Mouse (Mus musculus): ENCODE results near the gene Nat10. TPM values are rescaled to one million over a fixed set of nuclear protein-coding genes. Genes with fewer than 3 reads are reported as not detected.

Gene Nat10
- polyA plus RNA-seq, 1 experiment = 35.5 TPM

GRCm38 (mm10) chr2:103681149-103681548, 79.9 kb downstream of the Nat10 start:
- no peak overlapping the region for H3K4me3 ChIP-seq (ENCODE audit: extremely low read depth, insufficient read depth, insufficient read length)
- DNase-seq (ENCODE audit: low read depth in 1 of 2, low spot score in 2 of 2) = no peak
- no peaks in the 10 kb centered on the region for H3K36me3 ChIP-seq (ENCODE audit: control insufficient read depth, insufficient read depth, low read length)
- TF ChIP-seq POLR2A (IDR thresholded peaks at IDR 0.05; ENCODE audit: low read depth, low read length) (no peak), CTCF (IDR thresholded peaks at IDR 0.05; ENCODE audit: extremely low read depth, insufficient read depth, insufficient read length, insufficient replicate concordance) (no peak)
- peaks cover 47% of the 10 kb centered on the region for H3K4me1 ChIP-seq (ENCODE audit: control insufficient read depth, insufficient read depth, insufficient read length)
- H3K27me3 ChIP-seq (ENCODE audit: control insufficient read depth, insufficient read depth, low read length) = no peaks in the 10 kb centered on the region
- peak overlapping the region; percentile 67 for H3K27ac ChIP-seq (ENCODE audit: insufficient read depth, low read length)
- 70% methylated on average over 5 of the region's 5 CpGs for WGBS

DNA sequence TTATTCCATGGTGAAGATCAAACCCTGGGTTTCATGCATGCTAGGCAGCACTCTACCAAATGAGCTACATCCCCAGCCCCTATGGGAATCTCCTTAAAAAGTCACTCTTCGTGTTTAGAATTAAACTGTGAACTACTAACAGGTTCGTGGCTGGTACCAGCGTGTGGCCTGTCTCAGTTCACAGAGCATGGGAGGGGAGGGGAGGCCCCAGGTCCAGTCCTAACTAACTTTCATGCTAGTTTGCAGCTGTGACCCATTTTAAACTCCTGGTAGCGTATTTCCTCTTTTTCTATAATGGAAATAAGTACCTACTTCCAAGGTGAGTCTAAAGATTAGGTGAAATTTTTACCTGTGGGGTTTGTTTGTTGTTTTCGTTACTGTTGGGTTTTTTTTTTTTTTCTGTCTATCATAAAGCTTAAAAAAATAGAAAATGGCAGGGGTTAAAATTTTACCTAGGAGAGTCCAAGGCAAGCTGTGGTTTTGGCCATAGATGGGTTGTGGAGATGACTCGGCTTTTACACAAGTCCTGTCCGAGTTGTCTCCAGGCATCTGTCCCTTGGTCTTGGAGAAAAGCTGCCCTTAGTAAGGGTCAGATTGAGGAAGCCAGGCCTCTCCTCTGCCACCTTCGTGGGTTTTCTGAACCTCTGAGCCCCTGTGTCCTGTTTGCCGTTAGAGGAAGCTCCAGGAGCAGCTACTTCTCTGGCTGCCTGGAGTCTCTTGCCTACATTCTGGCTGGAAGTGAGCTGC, 80.5 kb downstream of the Nat10 start:
- 27% methylated on average over 9 of the region's 9 CpGs for WGBS
- Histone ChIP-seq H3K27ac (ENCODE audit: insufficient read depth, low read length) (peak overlapping the region; percentile 67), H3K27me3 (ENCODE audit: control insufficient read depth, insufficient read depth, low read length) (no peaks in the 10 kb centered on the region), H3K36me3 (ENCODE audit: control insufficient read depth, insufficient read depth, low read length) (no peaks in the 10 kb centered on the region), H3K4me1 (ENCODE audit: control insufficient read depth, insufficient read depth, insufficient read length) (peaks cover 46% of the 10 kb centered on the region), H3K4me3 (ENCODE audit: extremely low read depth, insufficient read depth, insufficient read length) (no peak overlapping the region)
- TF ChIP-seq CTCF (IDR thresholded peaks at IDR 0.05; ENCODE audit: extremely low read depth, insufficient read depth, insufficient read length, insufficient replicate concordance) = no peak
- no peak for TF ChIP-seq POLR2A (IDR thresholded peaks at IDR 0.05; ENCODE audit: low read depth, low read length)
- DNase-seq (ENCODE audit: low read depth in 1 of 2, low spot score in 2 of 2) = peak in 1 of 2 experiments; percentile 35

DNA sequence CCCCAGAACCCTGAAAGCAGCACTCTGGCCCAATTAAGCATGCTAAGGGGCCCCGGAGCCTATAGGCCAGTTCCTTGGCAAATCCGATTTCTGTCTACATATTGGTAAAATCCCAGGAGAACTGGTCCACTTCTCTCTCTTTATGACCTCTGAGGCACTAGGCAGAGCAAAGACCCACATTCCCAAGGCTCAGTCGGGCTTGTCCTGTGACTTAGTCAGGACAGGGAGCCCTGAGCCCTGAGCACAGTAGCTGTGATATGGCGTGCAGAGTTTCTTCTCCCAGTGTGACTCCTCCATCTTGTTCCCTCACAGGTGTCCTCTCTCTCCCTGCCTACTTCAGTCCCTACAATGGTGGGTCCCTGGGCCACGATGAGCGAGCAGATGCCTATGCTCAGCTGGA, 82.6 kb downstream of the Nat10 start:
- no peak for TF ChIP-seq POLR2A (IDR thresholded peaks at IDR 0.05; ENCODE audit: low read depth, low read length)
- TF ChIP-seq CTCF (IDR thresholded peaks at IDR 0.05; ENCODE audit: extremely low read depth, insufficient read depth, insufficient read length, insufficient replicate concordance) = no peak
- Histone ChIP-seq H3K36me3 (ENCODE audit: control insufficient read depth, insufficient read depth, low read length) (no peaks in the 10 kb centered on the region), H3K4me1 (ENCODE audit: control insufficient read depth, insufficient read depth, insufficient read length) (peaks cover 33% of the 10 kb centered on the region), H3K27me3 (ENCODE audit: control insufficient read depth, insufficient read depth, low read length) (no peaks in the 10 kb centered on the region), H3K27ac (ENCODE audit: insufficient read depth, low read length) (no peak overlapping the region), H3K4me3 (ENCODE audit: extremely low read depth, insufficient read depth, insufficient read length) (no peak overlapping the region)
- no peak for DNase-seq (ENCODE audit: low read depth in 1 of 2, low spot score in 2 of 2)
- 94% methylated on average over 6 of the region's 6 CpGs for whole genome bisulfite sequencing

DNA sequence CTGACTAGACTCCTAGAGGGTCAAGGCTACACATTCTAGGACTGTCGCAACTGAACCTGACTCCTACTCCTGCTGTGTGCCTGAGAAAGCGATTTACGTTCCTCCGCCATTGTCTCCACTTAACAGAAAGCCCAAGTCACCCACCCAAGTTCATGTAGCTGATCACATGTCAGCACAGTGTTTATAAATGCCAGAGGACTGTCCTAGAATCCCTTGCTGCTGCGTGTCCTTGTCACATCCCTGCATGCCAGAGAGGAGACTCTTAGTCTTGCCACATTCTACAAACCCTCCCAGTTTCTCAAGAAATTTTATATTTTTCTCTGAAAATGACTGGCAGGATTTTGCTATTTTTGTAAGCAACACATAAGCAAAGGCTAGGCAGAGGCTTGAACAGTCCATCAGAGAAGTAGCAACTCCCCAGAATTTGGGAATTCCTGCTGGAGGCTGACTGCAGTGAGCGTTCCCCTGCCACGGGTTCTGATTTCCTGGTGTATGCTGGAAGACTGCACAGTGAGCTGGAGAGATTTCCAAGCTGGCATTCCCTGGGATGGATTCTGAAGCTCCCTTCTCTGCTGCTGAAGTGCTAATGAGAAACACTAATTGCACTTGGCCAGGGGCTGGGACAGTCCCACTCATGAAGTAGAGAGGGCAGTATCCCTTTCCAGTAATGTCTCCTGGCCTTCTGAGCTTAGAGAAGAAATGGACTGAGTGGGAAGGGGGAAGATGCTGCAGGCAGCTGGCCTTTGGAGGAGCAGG, 83.3 kb downstream of the Nat10 start:
- Histone ChIP-seq H3K4me1 (ENCODE audit: control insufficient read depth, insufficient read depth, insufficient read length) (peaks cover 31% of the 10 kb centered on the region), H3K36me3 (ENCODE audit: control insufficient read depth, insufficient read depth, low read length) (no peaks in the 10 kb centered on the region), H3K27me3 (ENCODE audit: control insufficient read depth, insufficient read depth, low read length) (no peaks in the 10 kb centered on the region), H3K4me3 (ENCODE audit: extremely low read depth, insufficient read depth, insufficient read length) (no peak overlapping the region), H3K27ac (ENCODE audit: insufficient read depth, low read length) (no peak overlapping the region)
- TF ChIP-seq POLR2A (IDR thresholded peaks at IDR 0.05; ENCODE audit: low read depth, low read length) (no peak), CTCF (IDR thresholded peaks at IDR 0.05; ENCODE audit: extremely low read depth, insufficient read depth, insufficient read length, insufficient replicate concordance) (no peak)
- no peak for DNase-seq (ENCODE audit: low read depth in 1 of 2, low spot score in 2 of 2)
- 94% methylated on average over 7 of the region's 7 CpGs for WGBS

DNA sequence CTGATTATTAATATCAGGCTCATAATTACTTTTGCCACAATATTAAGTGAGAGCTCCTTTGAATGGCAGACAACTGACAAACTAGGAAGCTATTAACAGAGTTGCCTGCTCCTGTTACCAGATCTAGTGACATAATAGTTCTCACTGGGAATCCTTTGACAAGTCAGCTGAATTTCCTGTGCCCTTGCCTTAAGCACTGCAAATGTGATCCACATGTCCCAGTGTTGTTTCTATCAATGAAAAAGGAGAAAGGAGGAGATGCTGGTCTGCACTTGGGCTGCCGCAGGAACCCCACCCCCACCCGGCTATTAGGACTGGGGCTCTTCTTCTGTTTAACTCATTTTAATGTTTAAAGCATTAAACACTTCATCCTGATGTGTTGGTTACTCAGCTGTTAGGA, 84.3 kb downstream of the Nat10 start:
- WGBS = 84% methylated on average over 2 of the region's 2 CpGs
- Histone ChIP-seq H3K27ac (ENCODE audit: insufficient read depth, low read length) (no peak overlapping the region), H3K4me3 (ENCODE audit: extremely low read depth, insufficient read depth, insufficient read length) (no peak overlapping the region), H3K4me1 (ENCODE audit: control insufficient read depth, insufficient read depth, insufficient read length) (peaks cover 30% of the 10 kb centered on the region), H3K27me3 (ENCODE audit: control insufficient read depth, insufficient read depth, low read length) (no peaks in the 10 kb centered on the region), H3K36me3 (ENCODE audit: control insufficient read depth, insufficient read depth, low read length) (no peaks in the 10 kb centered on the region)
- TF ChIP-seq POLR2A (IDR thresholded peaks at IDR 0.05; ENCODE audit: low read depth, low read length) = no peak
- no peak for TF ChIP-seq CTCF (IDR thresholded peaks at IDR 0.05; ENCODE audit: extremely low read depth, insufficient read depth, insufficient read length, insufficient replicate concordance)
- no peak for DNase-seq (ENCODE audit: low read depth in 1 of 2, low spot score in 2 of 2)

DNA sequence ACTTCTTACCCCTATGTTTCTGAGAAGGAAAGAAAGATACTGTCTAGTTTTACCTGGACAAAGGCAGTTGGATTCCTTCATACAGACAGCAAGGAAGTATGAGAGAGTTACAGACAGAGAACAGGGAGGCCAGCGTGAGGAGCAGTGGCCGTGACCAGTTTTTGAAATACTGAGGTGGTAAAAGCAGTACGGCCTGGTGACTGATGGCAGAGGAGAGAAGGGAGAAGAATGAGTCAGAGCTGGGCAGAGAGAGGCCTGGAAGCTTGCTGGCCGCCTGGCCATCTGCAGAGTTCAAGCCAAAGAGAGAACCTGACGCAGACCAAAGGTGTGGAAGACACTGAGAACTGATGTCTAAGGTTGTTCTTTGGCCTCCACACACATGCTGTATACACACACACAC, 85.7 kb downstream of the Nat10 start:
- TF ChIP-seq POLR2A (IDR thresholded peaks at IDR 0.05; ENCODE audit: low read depth, low read length) (no peak), CTCF (IDR thresholded peaks at IDR 0.05; ENCODE audit: extremely low read depth, insufficient read depth, insufficient read length, insufficient replicate concordance) (no peak)
- no peaks in the 10 kb centered on the region for H3K36me3 ChIP-seq (ENCODE audit: control insufficient read depth, insufficient read depth, low read length)
- peaks cover 19% of the 10 kb centered on the region for H3K4me1 ChIP-seq (ENCODE audit: control insufficient read depth, insufficient read depth, insufficient read length)
- H3K27ac ChIP-seq (ENCODE audit: insufficient read depth, low read length) = no peak overlapping the region
- no peak overlapping the region for H3K4me3 ChIP-seq (ENCODE audit: extremely low read depth, insufficient read depth, insufficient read length)
- DNase-seq (ENCODE audit: low read depth in 1 of 2, low spot score in 2 of 2) = no peak
- no peaks in the 10 kb centered on the region for H3K27me3 ChIP-seq (ENCODE audit: control insufficient read depth, insufficient read depth, low read length)
- WGBS = 82% methylated on average over 5 of the region's 5 CpGs

DNA sequence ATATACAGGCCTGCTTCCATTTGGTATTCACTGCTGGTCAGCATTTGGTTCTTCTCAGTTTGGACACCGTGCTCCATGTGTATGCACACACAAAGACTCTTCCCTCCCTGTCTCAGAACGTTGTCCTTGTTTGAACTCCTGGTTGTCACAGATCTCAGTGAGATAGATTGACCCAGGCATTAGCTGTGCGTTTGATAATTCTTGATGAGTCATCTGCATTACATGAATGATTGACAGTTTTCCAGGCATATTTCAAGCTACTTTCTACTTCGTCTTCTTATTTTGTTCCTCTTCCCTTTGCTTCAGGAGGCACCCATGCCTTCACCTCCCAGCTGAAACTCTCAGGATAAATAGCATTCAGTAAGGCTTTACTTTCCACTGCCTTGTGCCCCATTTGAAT, 87.5 kb downstream of the Nat10 start:
- H3K4me3 ChIP-seq (ENCODE audit: extremely low read depth, insufficient read depth, insufficient read length) = no peak overlapping the region
- H3K36me3 ChIP-seq (ENCODE audit: control insufficient read depth, insufficient read depth, low read length) = no peaks in the 10 kb centered on the region
- H3K4me1 ChIP-seq (ENCODE audit: control insufficient read depth, insufficient read depth, insufficient read length) = peaks cover 14% of the 10 kb centered on the region; the same call in 1 of the 2 replicates
- TF ChIP-seq CTCF (IDR thresholded peaks at IDR 0.05; ENCODE audit: extremely low read depth, insufficient read depth, insufficient read length, insufficient replicate concordance) (no peak), POLR2A (IDR thresholded peaks at IDR 0.05; ENCODE audit: low read depth, low read length) (no peak)
- whole genome bisulfite sequencing = 66% methylated on average over 4 of the region's 4 CpGs
- H3K27ac ChIP-seq (ENCODE audit: insufficient read depth, low read length) = no peak overlapping the region
- DNase-seq (ENCODE audit: low read depth in 1 of 2, low spot score in 2 of 2) = no peak
- H3K27me3 ChIP-seq (ENCODE audit: control insufficient read depth, insufficient read depth, low read length) = no peaks in the 10 kb centered on the region

Data from spleen, adult 2 months (tissue).